7 mouse cellular contexts compared by ENCODE assay signal in the genomic region with DNA sequence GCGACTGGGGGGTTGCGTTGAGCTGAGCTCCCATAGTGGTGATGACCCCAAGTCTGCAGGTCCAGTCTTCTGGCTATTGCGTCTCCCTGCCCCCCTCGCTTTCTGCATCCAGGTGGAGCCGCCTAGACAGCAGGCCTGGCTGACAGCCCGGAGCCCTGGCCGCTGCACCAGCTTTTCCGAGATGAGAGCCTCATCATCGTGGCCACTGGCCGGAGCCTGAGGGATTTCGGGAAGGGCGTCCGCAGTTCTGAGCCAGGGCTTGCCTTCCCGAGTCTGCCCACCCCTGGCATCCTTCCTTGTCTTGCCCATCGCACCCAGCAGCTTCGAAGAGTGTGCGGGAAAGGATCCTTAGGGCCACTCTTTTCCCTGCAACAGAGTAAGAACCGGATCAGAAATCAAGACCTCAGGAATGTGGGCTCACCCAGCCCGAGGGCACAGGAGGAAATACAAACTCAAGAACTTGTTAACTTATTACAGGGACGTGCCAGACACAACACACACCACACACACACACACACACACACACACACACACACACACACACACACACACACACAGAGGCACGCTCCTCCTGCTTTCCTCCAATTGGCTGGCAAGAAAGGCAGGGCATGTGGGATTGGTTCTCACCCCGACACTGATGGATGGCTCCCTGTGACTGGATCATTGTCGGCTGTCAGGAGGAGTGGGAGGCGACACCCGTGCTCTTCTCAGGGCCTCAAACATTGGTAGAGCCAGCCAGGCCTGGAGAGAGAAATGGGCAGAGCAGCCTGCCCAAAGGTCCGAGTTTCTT. TPM values are rescaled to one million over a fixed set of nuclear protein-coding genes. Genes with fewer than 3 reads are reported as not detected.
DNase-seq lines count a peak whose midpoint lies in the region; ATAC-seq and TF ChIP-seq lines count a peak whose summit lies in the region.

No protein-coding gene starts in this region.

- 0 out of 2 replicates have a peak overlapping the region, but pooled peaks have one; percentile 17 for H3K4me3 ChIP-seq in E14TG2a.4 (replicated peaks; ENCODE audit: low read length)
- peak overlapping the region; percentile 13 for H3K4me3 ChIP-seq in embryonic facial prominence, embryonic 13.5 days
- H3K4me3 ChIP-seq in heart, embryonic 16.5 days (ENCODE audit: low read length): peak overlapping the region; percentile 14; the same call in 1 of the 2 replicates
- peak overlapping the region; percentile 33 for H3K4me3 ChIP-seq in limb, embryonic 10.5 days
- H3K4me3 ChIP-seq in midbrain, postnatal 0 days (ENCODE audit: low read depth, low read length): no peak overlapping the region

- peak overlapping the region; percentile 59 for H3K9ac ChIP-seq in embryonic facial prominence, embryonic 13.5 days
- H3K9ac ChIP-seq in heart, embryonic 16.5 days (ENCODE audit: low read length): peak overlapping the region; percentile 18; the same call in 1 of the 2 replicates
- H3K9ac ChIP-seq in midbrain, postnatal 0 days (replicated peaks; ENCODE audit: low read length, poor library complexity, severe bottlenecking): no peak overlapping the region

- WGBS in embryonic facial prominence, embryonic 13.5 days: 20% methylated on average over 26 of the region's 26 CpGs
- 28% methylated on average over 25 of the region's 26 CpGs for WGBS in heart, embryonic 16.5 days
- 21% methylated on average over 26 of the region's 26 CpGs for WGBS in limb, embryonic 10.5 days
- WGBS in midbrain, postnatal 0 days: 23% methylated on average over 26 of the region's 26 CpGs

- H3K36me3 ChIP-seq in E14TG2a.4 (ENCODE audit: insufficient read depth, low read length): no peaks in the 10 kb centered on the region
- no peaks in the 10 kb centered on the region for H3K36me3 ChIP-seq in embryonic facial prominence, embryonic 13.5 days
- no peaks in the 10 kb centered on the region for H3K36me3 ChIP-seq in heart, embryonic 16.5 days (ENCODE audit: control insufficient read depth, insufficient read depth)
- H3K36me3 ChIP-seq in limb, embryonic 10.5 days: no peaks in the 10 kb centered on the region
- H3K36me3 ChIP-seq in midbrain, postnatal 0 days (ENCODE audit: insufficient read depth, low read length): no peaks in the 10 kb centered on the region

- no peak for TF ChIP-seq CTCF in E14TG2a.4 (conservative IDR thresholded peaks at IDR 0.05; ENCODE audit: low read length)
- no peak for TF ChIP-seq CTCF in midbrain, postnatal 0 days (IDR thresholded peaks at IDR 0.05)

- peak; percentile 61 for ATAC-seq in embryonic facial prominence, embryonic 13.5 days (ENCODE audit: insufficient number of reproducible peaks, insufficient read depth, low FRiP score, low TSS enrichment, low read depth)
- ATAC-seq in heart, embryonic 16.5 days (replicated peaks; ENCODE audit: extremely low read depth, insufficient read depth, low FRiP score): no peak
- no peak for ATAC-seq in midbrain, postnatal 0 days (ENCODE audit: low FRiP score)
- ATAC-seq in inflammation-experienced regulatory T-cells, adult 6 months: no peak

- peak overlapping the region; percentile 69; the same call in 1 of the 2 replicates for H3K27ac ChIP-seq in embryonic facial prominence, embryonic 13.5 days
- no peak overlapping the region for H3K27ac ChIP-seq in heart, embryonic 16.5 days (ENCODE audit: low read length)
- 0 out of 2 replicates have a peak overlapping the region, but pooled peaks have one; percentile 26 for H3K27ac ChIP-seq in limb, embryonic 10.5 days
- H3K27ac ChIP-seq in midbrain, postnatal 0 days (ENCODE audit: low read depth, low read length): no peak overlapping the region

- peak; percentile 87 for DNase-seq in Muller cell, postnatal 12 days (ENCODE audit: inconsistent ontology term)
- DNase-seq in limb, embryonic 10.5 days (ENCODE audit: low spot score): peak; percentile 59
- DNase-seq in midbrain, postnatal 0 days (ENCODE audit: low spot score): peak; percentile 89

- H3K4me1 ChIP-seq in E14TG2a.4 (replicated peaks; ENCODE audit: low read depth, low read length): peaks cover 41% of the 10 kb centered on the region
- H3K4me1 ChIP-seq in embryonic facial prominence, embryonic 13.5 days: peaks cover 36% of the 10 kb centered on the region
- peaks cover 19% of the 10 kb centered on the region for H3K4me1 ChIP-seq in heart, embryonic 16.5 days (ENCODE audit: control insufficient read depth, insufficient read depth, low read length)
- peaks cover 37% of the 10 kb centered on the region for H3K4me1 ChIP-seq in limb, embryonic 10.5 days
- peaks cover 10% of the 10 kb centered on the region; the same call in 1 of the 2 replicates for H3K4me1 ChIP-seq in midbrain, postnatal 0 days (ENCODE audit: insufficient read depth, low read length)

- no peaks in the 10 kb centered on the region for H3K9me3 ChIP-seq in E14TG2a.4 (ENCODE audit: low read length)
- no peaks in the 10 kb centered on the region for H3K9me3 ChIP-seq in embryonic facial prominence, embryonic 13.5 days
- no peaks in the 10 kb centered on the region for H3K9me3 ChIP-seq in heart, embryonic 16.5 days (replicated peaks; ENCODE audit: control insufficient read depth, low read length)
- H3K9me3 ChIP-seq in limb, embryonic 10.5 days (replicated peaks): no peaks in the 10 kb centered on the region
- H3K9me3 ChIP-seq in midbrain, postnatal 0 days (ENCODE audit: low read length): no peaks in the 10 kb centered on the region

- peaks cover 23% of the 10 kb centered on the region for H3K27me3 ChIP-seq in E14TG2a.4 (ENCODE audit: insufficient read depth, low read length)
- H3K27me3 ChIP-seq in embryonic facial prominence, embryonic 13.5 days: 0 out of 2 replicates have a peak, but pooled peaks cover 2% of the 10 kb centered on the region
- no peaks in the 10 kb centered on the region for H3K27me3 ChIP-seq in heart, embryonic 16.5 days (ENCODE audit: control insufficient read depth, insufficient read depth, low read length)
- H3K27me3 ChIP-seq in limb, embryonic 10.5 days (ENCODE audit: low read depth, poor library complexity, severe bottlenecking): peaks cover 14% of the 10 kb centered on the region
- no peaks in the 10 kb centered on the region for H3K27me3 ChIP-seq in midbrain, postnatal 0 days (ENCODE audit: insufficient read depth, low read length)

- peak overlapping the region; percentile 54 for H3K4me2 ChIP-seq in embryonic facial prominence, embryonic 13.5 days
- H3K4me2 ChIP-seq in heart, embryonic 16.5 days (ENCODE audit: low read depth, low read length): peak overlapping the region; percentile 55
- H3K4me2 ChIP-seq in midbrain, postnatal 0 days (ENCODE audit: low read depth, low read length, poor library complexity, severe bottlenecking): no peak overlapping the region

RNA-seq across cellular contexts. Expression of gene Copz2, which starts 13.7 kb away (rescaled TPM):
- polyA plus RNA-seq in embryonic facial prominence, embryonic 13.5 days (2015; fragmentation: Nextera tagmentation; extraction: Ambion mirVana): 123 and 125 TPM in 2 replicates
- 118 and 129 TPM in 2 replicates for polyA plus RNA-seq in heart, embryonic 16.5 days (2015; fragmentation: Nextera tagmentation; extraction: Ambion mirVana)
- 25.9 and 39.9 TPM in 2 replicates for polyA plus RNA-seq in limb, embryonic 10.5 days (2016; fragmentation: Nextera tagmentation; extraction: Ambion mirVana)
- 12.7 and 12.9 TPM in 2 replicates for total RNA-seq in midbrain, postnatal 0 days (2014; rRNA removed)
- polyA plus RNA-seq in midbrain, postnatal 0 days (2015; fragmentation: Nextera tagmentation; extraction: Ambion mirVana): 16.7 and 20.3 TPM in 2 replicates
- polyA plus RNA-seq in inflammation-experienced regulatory T-cells, adult 6 months (2017; shearing (Covaris generic)): not detected

RNA-seq across cellular contexts. Expression of gene Nfe2l1, which starts 33.6 kb away (rescaled TPM):
- 61.7 and 66.5 TPM in 2 replicates for polyA plus RNA-seq in embryonic facial prominence, embryonic 13.5 days (2015; fragmentation: Nextera tagmentation; extraction: Ambion mirVana)
- polyA plus RNA-seq in heart, embryonic 16.5 days (2015; fragmentation: Nextera tagmentation; extraction: Ambion mirVana): 81.3 and 90.1 TPM in 2 replicates
- 60.0 and 69.3 TPM in 2 replicates for polyA plus RNA-seq in limb, embryonic 10.5 days (2016; fragmentation: Nextera tagmentation; extraction: Ambion mirVana)
- total RNA-seq in midbrain, postnatal 0 days (2014; rRNA removed): 86.0 and 88.0 TPM in 2 replicates
- polyA plus RNA-seq in midbrain, postnatal 0 days (2015; fragmentation: Nextera tagmentation; extraction: Ambion mirVana): 64.5 and 68.9 TPM in 2 replicates
- polyA plus RNA-seq in inflammation-experienced regulatory T-cells, adult 6 months (2017; shearing (Covaris generic)): 10 to 100 TPM; 17.8 to 21.4 (median 20.7) TPM

RNA-seq across cellular contexts. Expression of gene Cdk5rap3, which starts 52.9 kb away (rescaled TPM):
- 89.4 and 94.8 TPM in 2 replicates for polyA plus RNA-seq in embryonic facial prominence, embryonic 13.5 days (2015; fragmentation: Nextera tagmentation; extraction: Ambion mirVana)
- 48.7 and 60.5 TPM in 2 replicates for polyA plus RNA-seq in heart, embryonic 16.5 days (2015; fragmentation: Nextera tagmentation; extraction: Ambion mirVana)
- 85.3 and 90.0 TPM in 2 replicates for polyA plus RNA-seq in limb, embryonic 10.5 days (2016; fragmentation: Nextera tagmentation; extraction: Ambion mirVana)
- total RNA-seq in midbrain, postnatal 0 days (2014; rRNA removed): 43.6 and 48.3 TPM in 2 replicates
- 83.9 and 85.1 TPM in 2 replicates for polyA plus RNA-seq in midbrain, postnatal 0 days (2015; fragmentation: Nextera tagmentation; extraction: Ambion mirVana)
- polyA plus RNA-seq in inflammation-experienced regulatory T-cells, adult 6 months (2017; shearing (Covaris generic)): 100 to 1,000 TPM in 1 of 3 experiments, 10 to 100 TPM in 2; 93.2 to 124 (median 96.9) TPM

Comparison
In these comparisons a context has a peak if more than half of its experiments do, and no peak if none do; other contexts are left out.
1. H3K27ac ChIP-seq: peak in embryonic facial prominence, embryonic 13.5 days (single experiment) and limb, embryonic 10.5 days (single experiment); none in heart, embryonic 16.5 days (single experiment) and midbrain, postnatal 0 days (single experiment).
2. RNA of gene Copz2, which starts 13.7 kb away (polyA plus RNA-seq): 118 to 129 TPM in heart, embryonic 16.5 days, 123 to 125 TPM in embryonic facial prominence, embryonic 13.5 days, 25.9 to 39.9 TPM in limb, embryonic 10.5 days and 16.7 to 20.3 TPM in midbrain, postnatal 0 days; not detected in inflammation-experienced regulatory T-cells, adult 6 months; every median in the first group is over 10 times any median in the second.
3. Peak in every context shown above with its lines, with median percentiles within 50 percentile points of each other: DNase-seq.